Mouse (Mus musculus) heart, postnatal 10 days (tissue): ENCODE results near the gene Nudt9. TPM values are rescaled to one million over a fixed set of nuclear protein-coding genes. Genes with fewer than 3 reads are reported as not detected.

Source experiments
- DNase-seq, 2 experiments: peaks; one replicate each; pipeline ENCODE4 v3.0.0; 2021
- intact Hi-C: fragments of 180-260 bp; cut with DNase I; formaldehyde crosslinking; loops from one replicate; pipeline ENCODE4 v1.15.1; 2025
- microRNA-seq, 2 experiments: library from miRNA; unstranded; fragments of <30 nt; microRNA quantifications; one replicate each; pipeline ENCODE4 v1.2.0; 2022
- total RNA-seq, 2 experiments: library from RNA; stranded (reverse); gene quantifications; 2 replicates each; pipeline ENCODE4 v1.2.3; 2021

Nudt9 gene
- total RNA-seq, 2 experiments from 2014 or later = 45.8 to 46.6 TPM

- intact Hi-C loops = loop anchor here (2.0 kb wide), 1 partner anchor 15 kb away; no protein-coding TSS in a partner anchor
- DNase-seq = peak; percentile 70 to 74
These were observed 67.5 kb downstream of the Nudt9 start, which contains the start of gene Sparcl1 for GRCm38 (mm10) chr5:104113491-104114172. Gene Sparcl1 (minus strand): TSS chr5:104113733.

Small RNA genes lying within 50 kb of the gene (microRNA-seq; reads per million reads assigned to microRNA genes)
- 0.35 to 2.4 reads per million in 2 experiments for gene Mir5619

Other genes with a start within 250 kb of the Nudt9 start
- 10 to 100 TPM; 11.9 to 15.2 TPM for gene Klhl8, start 135.0 kb upstream of the Nudt9 start, total RNA-seq
- not detected for gene Hsd17b13, start 68.9 kb upstream of the Nudt9 start, total RNA-seq
- 10 to 100 TPM; 29.4 to 31.6 TPM for gene Hsd17b11, start 24.4 kb upstream of the Nudt9 start, total RNA-seq
- gene Gm17660, start 31.3 kb downstream of the Nudt9 start, total RNA-seq = not detected
- 100 to 1,000 TPM; 372 to 394 TPM for gene Sparcl1, start 67.4 kb downstream of the Nudt9 start, total RNA-seq
- gene Dspp, start 124.4 kb downstream of the Nudt9 start, total RNA-seq = not detected
- gene Dmp1, start 156.3 kb downstream of the Nudt9 start, total RNA-seq = not detected